Mouse (Mus musculus): ENCODE results near the gene F11. TPM values are rescaled to one million over a fixed set of nuclear protein-coding genes. Genes with fewer than 3 reads are reported as not detected.
A peak's percentile ranks its signal among the peaks of the same experiment; 100 is the strongest.

F11 gene
- polyA plus RNA-seq, 1 experiment from 2014 or later = not detected

DNA sequence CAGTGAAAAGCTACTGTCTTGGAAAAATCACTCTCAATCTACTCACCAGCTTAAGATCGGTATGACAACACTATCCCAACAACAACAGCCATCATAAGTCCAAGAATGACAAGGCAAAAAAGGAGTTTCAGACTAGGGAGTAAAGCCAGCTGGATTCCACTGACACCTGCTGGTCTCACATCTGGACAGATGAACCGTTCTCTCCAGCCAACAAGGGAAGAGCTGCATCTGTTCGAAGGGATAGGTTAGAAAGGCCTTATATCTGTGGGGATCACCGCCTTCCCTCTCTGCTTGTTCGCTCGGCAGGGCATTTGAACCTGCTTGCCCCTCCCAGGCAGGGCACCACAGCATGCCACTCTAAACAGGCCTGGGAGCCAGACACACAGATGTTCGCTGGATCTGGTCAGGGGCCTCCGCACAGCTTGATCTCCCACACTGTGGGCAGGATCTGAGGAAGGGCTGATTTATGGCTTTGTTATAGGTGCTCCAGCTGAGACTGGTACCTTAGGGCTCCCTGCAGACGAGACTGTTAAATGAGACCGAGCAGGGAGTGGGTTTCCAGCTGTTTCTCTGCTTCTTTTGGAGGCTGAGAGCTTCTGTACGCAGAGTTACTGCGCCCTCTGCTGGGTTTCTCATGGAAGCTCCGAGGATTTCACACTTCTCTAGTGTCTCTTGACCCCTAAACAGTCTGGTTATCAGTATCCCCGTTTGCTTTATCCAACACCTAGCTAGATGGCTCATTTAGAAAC, 25.5 kb downstream of the F11 start:
- Histone ChIP-seq H3K4me1 (peaks cover 3% of the 10 kb centered on the region), H3K4me3 (peak overlapping the region; percentile 15; the same call in 1 of the 2 replicates), H3K9me3 (no peaks in the 10 kb centered on the region), H3K27me3 (replicated peaks) (no peaks in the 10 kb centered on the region), H3K9ac (no peak overlapping the region), H3K27ac (no peak overlapping the region), H3K36me3 (replicated peaks) (no peaks in the 10 kb centered on the region), H3K4me2 (peak overlapping the region; percentile 49)
- 24% methylated on average over 14 of the region's 14 CpGs for WGBS
- peak; percentile 87 for ATAC-seq (replicated peaks)

GRCm38 (mm10) chr8:45235228-45235627, 26.6 kb downstream of the F11 start:
- H3K9ac ChIP-seq = no peak overlapping the region
- no peak overlapping the region for H3K4me3 ChIP-seq
- no peaks in the 10 kb centered on the region for H3K36me3 ChIP-seq (replicated peaks)
- H3K9me3 ChIP-seq = no peaks in the 10 kb centered on the region
- H3K4me1 ChIP-seq = peaks cover 3% of the 10 kb centered on the region
- no peaks in the 10 kb centered on the region for H3K27me3 ChIP-seq (replicated peaks)
- WGBS = 88% methylated on average over 6 of the region's 6 CpGs
- no peak overlapping the region for H3K27ac ChIP-seq
- H3K4me2 ChIP-seq = no peak overlapping the region
- no peak for ATAC-seq (replicated peaks)

GRCm38 (mm10) chr8:45233256-45233655, 28.6 kb downstream of the F11 start:
- Histone ChIP-seq H3K9ac (no peak overlapping the region), H3K4me2 (no peak overlapping the region), H3K4me3 (no peak overlapping the region), H3K27ac (no peak overlapping the region), H3K27me3 (replicated peaks) (no peaks in the 10 kb centered on the region), H3K36me3 (replicated peaks) (no peaks in the 10 kb centered on the region), H3K4me1 (peaks cover 3% of the 10 kb centered on the region), H3K9me3 (no peaks in the 10 kb centered on the region)
- WGBS = 76% methylated on average over 3 of the region's 3 CpGs
- ATAC-seq (replicated peaks) = no peak

- Histone ChIP-seq H3K9me3 (peaks cover 2% of the 10 kb centered on the region; the same call in 1 of the 2 replicates), H3K4me2 (no peak overlapping the region), H3K36me3 (replicated peaks) (no peaks in the 10 kb centered on the region), H3K27me3 (replicated peaks) (no peaks in the 10 kb centered on the region), H3K9ac (no peak overlapping the region), H3K4me1 (no peaks in the 10 kb centered on the region), H3K4me3 (no peak overlapping the region), H3K27ac (no peak overlapping the region)
- 50% methylated on average over 6 of the region's 6 CpGs for WGBS
- ATAC-seq (replicated peaks) = no peak
Measured at GRCm38 (mm10) chr8:45202476-45202875, 59.4 kb downstream of the F11 start.

DNA sequence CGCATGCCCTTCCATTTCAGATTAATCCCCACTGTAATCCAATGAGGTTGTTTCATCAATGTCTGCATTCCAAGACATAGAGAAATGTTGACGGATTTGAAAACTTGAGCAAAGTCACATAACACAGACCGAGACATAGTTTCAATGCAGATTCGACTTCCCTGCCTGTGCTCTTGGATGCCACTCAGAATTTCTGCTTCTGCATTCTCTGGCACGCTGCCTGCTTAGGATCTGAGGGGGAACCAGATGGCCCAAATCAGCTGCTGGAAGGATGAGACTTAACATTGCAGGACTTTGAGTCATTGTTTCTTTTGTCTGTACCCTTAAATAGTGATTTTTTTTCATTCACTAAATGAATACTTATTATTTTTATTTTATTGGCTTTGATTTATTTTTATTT, 60.2 kb downstream of the F11 start:
- Histone ChIP-seq H3K4me3 (no peak overlapping the region), H3K9me3 (peaks cover 2% of the 10 kb centered on the region; the same call in 1 of the 2 replicates), H3K4me2 (no peak overlapping the region), H3K9ac (no peak overlapping the region), H3K27ac (no peak overlapping the region), H3K4me1 (no peaks in the 10 kb centered on the region), H3K27me3 (replicated peaks) (no peaks in the 10 kb centered on the region), H3K36me3 (replicated peaks) (no peaks in the 10 kb centered on the region)
- no peak for ATAC-seq (replicated peaks)
- 76% methylated on average over 5 of the region's 5 CpGs for WGBS

GRCm38 (mm10) chr8:45197294-45197693, 64.5 kb downstream of the F11 start:
- no peak for ATAC-seq (replicated peaks)
- Histone ChIP-seq H3K4me2 (no peak overlapping the region), H3K27me3 (replicated peaks) (no peaks in the 10 kb centered on the region), H3K9me3 (no peaks in the 10 kb centered on the region), H3K36me3 (replicated peaks) (no peaks in the 10 kb centered on the region), H3K27ac (no peak overlapping the region), H3K9ac (no peak overlapping the region), H3K4me1 (no peaks in the 10 kb centered on the region), H3K4me3 (no peak overlapping the region)
- 86% methylated on average over 5 of the region's 5 CpGs for WGBS

- no peaks in the 10 kb centered on the region for H3K27me3 ChIP-seq (replicated peaks)
- peak overlapping the region; percentile 14; the same call in 1 of the 2 replicates for H3K27ac ChIP-seq
- no peaks in the 10 kb centered on the region for H3K36me3 ChIP-seq (replicated peaks)
- H3K4me2 ChIP-seq = no peak overlapping the region
- peak; percentile 74 for ATAC-seq (replicated peaks)
- no peak overlapping the region for H3K4me3 ChIP-seq
- no peaks in the 10 kb centered on the region for H3K4me1 ChIP-seq
- no peak overlapping the region for H3K9ac ChIP-seq
- WGBS = 54% methylated on average over 8 of the region's 8 CpGs
- H3K9me3 ChIP-seq = no peaks in the 10 kb centered on the region
Measured at GRCm38 (mm10) chr8:45195954-45196526, 65.8 kb downstream of the F11 start.

Other genes with a start within 250 kb of the F11 start
- 0.36 and 0.45 TPM in 2 replicates for gene Mtnr1a, start 192.9 kb downstream of the F11 start, polyA plus RNA-seq (2015; fragmentation: Nextera tagmentation; extraction: Ambion mirVana)
- gene Klkb1, start 32.8 kb upstream of the F11 start, polyA plus RNA-seq (2015; fragmentation: Nextera tagmentation; extraction: Ambion mirVana) = 0.03 TPM in 1 of 2 replicates, not detected in the other
- not detected in 2 replicates for gene Gm45753, start 46.4 kb upstream of the F11 start, polyA plus RNA-seq (2015; fragmentation: Nextera tagmentation; extraction: Ambion mirVana)
- gene Cyp4v3, start 71.2 kb upstream of the F11 start, polyA plus RNA-seq (2015; fragmentation: Nextera tagmentation; extraction: Ambion mirVana) = 1.3 and 1.8 TPM in 2 replicates
- 9.9 and 11.4 TPM in 2 replicates for gene Fam149a, start 120.3 kb upstream of the F11 start, polyA plus RNA-seq (2015; fragmentation: Nextera tagmentation; extraction: Ambion mirVana)
- 1.1 and 1.3 TPM in 2 replicates for gene Tlr3, start 149.0 kb upstream of the F11 start, polyA plus RNA-seq (2015; fragmentation: Nextera tagmentation; extraction: Ambion mirVana)
- gene Sorbs2, start 245.8 kb upstream of the F11 start, polyA plus RNA-seq (2015; fragmentation: Nextera tagmentation; extraction: Ambion mirVana) = 56.8 and 65.1 TPM in 2 replicates